Mouse (Mus musculus): ENCODE results near the gene Slc30a1.
A peak's percentile ranks its signal among the peaks of the same experiment; 100 is the strongest.

Gene Slc30a1

GRCm38 (mm10) chr1:191945756-191946155 is 39.2 kb downstream of the Slc30a1 start:
- no peak for DNase-seq

GRCm38 (mm10) chr1:191946261-191946660 is 39.7 kb downstream of the Slc30a1 start:
- no peak for DNase-seq

GRCm38 (mm10) chr1:191946835-191947234 is 40.3 kb downstream of the Slc30a1 start:
- no peak for DNase-seq

GRCm38 (mm10) chr1:191947796-191948195 is 41.2 kb downstream of the Slc30a1 start:
- no peak for DNase-seq

- DNase-seq: no peak
Measured at GRCm38 (mm10) chr1:191948600-191948999, 42.0 kb downstream of the Slc30a1 start.

GRCm38 (mm10) chr1:191950611-191951010 is 44.0 kb downstream of the Slc30a1 start:
- peak; percentile 66 for DNase-seq

GRCm38 (mm10) chr1:191952733-191953335 is 46.3 kb downstream of the Slc30a1 start:
- peak; percentile 79 for DNase-seq

GRCm38 (mm10) chr1:191955101-191955500 is 48.5 kb downstream of the Slc30a1 start:
- no peak for DNase-seq

GRCm38 (mm10) chr1:191956261-191956660 is 49.7 kb downstream of the Slc30a1 start:
- no peak for DNase-seq

- no peak for DNase-seq
Measured at GRCm38 (mm10) chr1:191956871-191957270, 50.3 kb downstream of the Slc30a1 start.

- no peak for DNase-seq
Measured at GRCm38 (mm10) chr1:191957321-191957720, 50.8 kb downstream of the Slc30a1 start.

GRCm38 (mm10) chr1:191960946-191961345 is 54.4 kb downstream of the Slc30a1 start:
- no peak for DNase-seq

Data from right cerebral cortex, adult 18-20 months (tissue).